Mouse (Mus musculus) kidney, postnatal 14 days (tissue): ENCODE measurements around the gene Utf1.

Experiments
- DNase-seq: peaks from one replicate; pipeline ENCODE4 v3.0.0; 2022; ENCODE audit warnings: mixed read lengths

Utf1 gene

DNA sequence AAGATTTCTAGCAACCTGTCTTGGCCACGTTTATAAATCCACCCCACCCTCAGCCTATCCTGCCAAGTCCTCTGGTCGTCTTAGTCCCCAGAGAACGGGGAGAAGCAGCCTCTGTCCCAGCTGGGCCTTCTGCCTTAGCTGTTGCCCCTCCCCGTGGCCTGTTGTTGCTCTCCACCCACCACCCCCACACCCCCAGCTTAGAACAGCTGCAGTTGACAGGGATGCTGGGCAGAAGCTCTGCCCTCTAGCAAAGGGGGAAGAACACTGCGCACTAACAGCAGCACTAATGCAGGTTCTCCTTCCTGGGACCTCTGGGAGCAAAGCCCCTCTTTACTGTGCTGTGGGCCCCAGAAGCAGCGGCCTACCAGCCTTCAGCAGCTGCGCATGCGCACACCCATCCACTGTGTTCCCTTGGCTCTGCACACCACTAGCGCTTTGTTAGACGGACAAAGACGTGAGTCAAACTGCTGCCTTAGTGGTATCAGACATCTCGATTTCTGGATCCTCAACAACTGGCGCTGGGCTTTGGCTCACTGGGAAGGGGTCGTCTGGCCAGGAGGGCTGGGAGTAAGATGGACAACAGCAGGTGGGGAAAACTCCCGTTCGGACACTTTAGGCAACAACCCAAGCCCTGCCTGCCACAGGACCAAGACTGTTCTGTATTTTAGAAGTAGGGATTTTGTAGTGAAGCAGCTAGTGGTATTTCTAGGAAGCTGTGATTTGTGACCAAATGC is 2.9 kb upstream of the Utf1 start:
- DNase-seq: no peak

DNA sequence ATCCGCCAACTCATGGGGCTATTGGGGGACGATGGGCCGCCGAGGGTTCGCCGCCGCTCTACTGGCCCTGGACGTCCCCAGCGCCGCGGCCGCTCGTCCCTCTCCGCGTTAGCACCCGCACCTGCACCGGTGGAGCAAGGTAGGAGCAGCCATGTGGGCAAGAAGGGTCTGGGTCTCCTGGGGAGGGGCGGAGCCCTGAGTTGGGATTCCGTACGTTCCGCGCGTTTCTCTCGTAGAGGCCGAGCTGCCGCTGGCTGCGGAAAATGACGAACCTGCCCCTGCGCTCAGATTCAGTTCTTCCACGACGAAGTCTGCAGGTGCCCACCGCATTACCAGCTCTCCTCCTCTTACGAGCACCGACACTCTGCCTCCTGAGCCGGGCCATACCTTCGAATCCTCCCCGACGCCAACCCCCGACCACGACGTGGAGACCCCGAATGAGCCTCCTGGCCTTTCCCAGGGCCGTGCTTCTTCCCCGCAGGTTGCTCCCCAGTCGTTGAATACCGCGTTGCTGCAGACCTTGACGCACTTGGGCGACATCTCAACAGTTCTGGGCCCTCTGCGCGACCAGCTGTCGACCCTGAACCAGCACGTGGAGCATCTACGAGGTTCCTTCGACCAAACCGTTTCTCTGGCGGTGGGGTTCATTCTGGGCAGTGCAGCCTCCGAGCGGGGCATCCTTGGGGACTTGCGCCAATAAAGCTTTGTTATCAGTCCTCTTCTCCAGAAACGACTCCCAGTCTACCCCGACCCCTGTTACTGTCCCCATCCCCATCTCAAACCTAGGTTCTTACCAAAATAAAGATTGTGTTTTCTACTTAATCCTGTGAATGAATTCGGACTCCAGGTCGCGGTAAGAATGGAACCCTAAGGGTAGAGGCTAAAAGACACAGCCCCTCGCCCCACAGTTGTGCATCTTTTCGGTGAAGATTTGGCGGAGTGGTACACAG is 977 bp downstream of the Utf1 start:
- DNase-seq: no peak

DNA sequence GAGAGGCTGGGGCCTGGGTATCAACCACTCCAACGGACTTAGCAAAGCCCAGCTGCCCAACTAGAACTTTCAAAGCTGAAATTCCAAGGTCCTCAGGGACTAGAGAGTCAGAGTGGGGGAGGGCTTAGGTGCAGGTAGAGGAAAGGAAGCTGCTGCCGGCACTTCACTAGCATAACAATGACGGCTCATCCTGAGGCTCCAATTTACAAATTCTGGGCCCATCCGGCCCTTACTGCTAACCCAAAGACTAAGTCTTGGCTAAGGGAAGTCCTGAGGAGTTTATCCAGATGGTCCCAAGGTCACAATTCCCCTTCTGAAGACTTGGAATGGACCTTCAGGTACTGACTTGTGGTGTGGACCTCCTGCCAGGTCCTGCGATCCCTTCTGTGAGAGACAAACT is 1.9 kb downstream of the Utf1 start:
- no peak for DNase-seq

DNA sequence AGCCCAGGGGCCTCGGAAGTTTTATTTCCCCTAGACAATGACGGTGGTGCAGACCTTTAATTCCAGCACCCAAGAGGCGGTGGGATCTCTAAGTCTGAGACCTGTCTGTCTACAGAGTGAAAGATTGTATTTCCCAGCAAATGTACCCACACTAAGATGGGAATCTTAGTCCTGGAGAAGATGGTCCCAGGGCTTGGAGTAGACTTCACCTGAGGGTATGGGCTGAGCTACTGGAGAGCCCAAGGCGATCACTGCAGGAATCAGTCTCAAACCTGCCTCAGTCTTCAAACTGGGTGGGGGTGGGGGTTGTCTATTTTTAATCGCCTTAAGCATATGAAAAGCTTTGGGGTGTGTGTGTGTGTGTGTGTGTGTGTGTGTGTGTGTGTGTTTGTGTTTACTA is 2.4 kb downstream of the Utf1 start:
- DNase-seq: no peak

DNA sequence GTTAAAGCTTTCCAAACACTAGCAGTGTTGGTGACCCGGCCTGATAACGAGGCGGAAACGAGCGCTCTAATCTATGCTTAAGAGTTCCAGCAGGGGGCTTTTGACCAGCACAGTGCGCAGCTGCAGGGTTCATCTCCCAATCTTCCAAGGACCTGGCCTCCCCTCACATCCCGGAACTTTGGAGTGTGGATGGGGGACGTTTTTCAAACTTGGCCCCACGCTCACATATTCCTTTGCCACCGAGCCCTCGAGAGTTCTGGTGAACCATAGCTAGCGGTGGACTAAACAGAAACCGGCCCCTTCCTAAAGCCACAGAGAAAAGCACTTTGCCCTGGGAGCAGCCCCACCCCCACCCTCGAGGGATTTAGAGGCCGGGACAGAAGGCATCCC is 6.3 kb downstream of the Utf1 start:
- peak; percentile 61 for DNase-seq

DNA sequence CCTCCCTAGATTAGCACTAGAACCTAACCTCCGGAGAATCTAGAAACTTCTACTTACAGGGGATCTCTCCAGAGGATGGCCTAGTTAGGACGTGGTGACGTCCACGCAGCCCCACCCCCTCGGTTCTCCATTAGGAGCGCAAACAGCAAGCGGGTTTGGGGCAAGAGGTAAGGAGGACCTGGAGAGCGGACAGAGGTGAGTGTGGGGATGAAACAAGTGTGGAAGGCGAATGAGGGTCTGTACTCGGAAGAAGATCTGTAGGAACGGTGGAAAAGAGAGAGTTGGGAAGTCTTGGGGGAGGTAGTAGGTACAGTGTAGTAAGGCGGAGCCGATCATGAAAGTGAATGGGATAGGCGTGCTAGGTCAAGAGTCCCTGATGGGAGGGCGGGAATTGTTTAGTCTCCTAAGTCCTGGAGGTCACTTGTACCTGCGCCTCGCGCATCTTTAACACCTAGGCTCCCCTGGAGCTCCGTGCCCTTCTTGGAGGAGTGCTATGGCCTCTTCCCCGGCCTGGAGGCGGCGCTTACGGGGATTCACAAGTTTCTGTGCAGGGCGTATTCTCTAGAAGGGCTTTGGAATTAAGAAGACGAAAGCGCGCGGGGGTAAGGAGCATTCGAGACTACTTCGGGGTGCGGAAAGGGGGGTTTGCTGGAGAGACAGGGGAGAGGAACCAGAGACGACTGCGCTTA is 6.8 kb downstream of the Utf1 start:
- DNase-seq: peak; percentile 52

DNA sequence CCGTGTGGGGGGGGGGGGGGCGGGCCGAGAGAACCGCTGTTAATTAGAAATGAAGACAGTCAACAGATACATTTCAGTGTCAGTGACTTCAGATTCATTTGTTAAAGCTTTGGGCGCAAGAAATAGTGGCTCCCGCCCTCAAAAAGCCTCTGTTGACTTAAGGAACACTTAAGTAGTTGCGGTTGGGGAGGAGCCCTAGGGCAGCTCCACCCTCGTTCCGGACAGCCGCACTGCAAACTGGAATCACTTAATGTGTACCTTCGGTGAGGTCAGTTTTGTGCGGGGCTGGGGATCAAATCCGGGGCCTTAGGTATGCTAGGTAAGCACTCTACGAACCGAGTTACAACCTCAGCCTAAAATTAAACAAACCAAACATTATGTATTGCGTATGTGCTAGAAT is 7.5 kb downstream of the Utf1 start:
- peak; percentile 43 for DNase-seq

DNA sequence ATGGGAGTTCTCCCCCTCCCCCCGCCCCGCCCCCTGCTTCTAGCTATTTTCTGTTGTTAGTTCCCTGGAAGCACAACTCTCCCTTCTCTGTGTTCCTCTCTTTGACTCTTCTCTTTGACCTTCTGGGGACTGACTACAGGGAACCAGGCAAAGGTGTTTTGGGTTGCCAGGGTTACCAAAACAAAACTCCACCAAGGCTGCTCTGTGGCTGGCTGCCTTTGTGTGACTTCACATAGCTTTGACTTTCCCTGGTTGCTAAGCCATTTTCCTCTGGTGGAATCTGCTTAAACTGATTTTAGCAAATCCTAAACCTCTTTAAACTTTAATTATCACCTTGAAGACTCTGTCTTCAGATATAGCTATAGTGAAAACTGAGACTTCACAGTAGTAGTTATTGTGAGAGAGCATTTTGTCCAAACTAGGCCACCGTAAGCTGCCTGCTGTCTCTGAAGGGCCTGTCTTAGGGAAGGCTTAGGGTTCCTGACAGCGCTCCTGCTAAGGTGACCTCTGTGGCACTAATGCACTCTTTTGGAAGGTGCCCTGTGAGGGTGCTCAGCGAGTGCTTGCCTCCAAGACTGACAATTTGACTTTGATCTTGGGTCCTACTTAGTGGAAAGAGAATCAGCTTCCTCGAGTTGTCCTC is 8.5 kb downstream of the Utf1 start:
- DNase-seq: no peak

DNA sequence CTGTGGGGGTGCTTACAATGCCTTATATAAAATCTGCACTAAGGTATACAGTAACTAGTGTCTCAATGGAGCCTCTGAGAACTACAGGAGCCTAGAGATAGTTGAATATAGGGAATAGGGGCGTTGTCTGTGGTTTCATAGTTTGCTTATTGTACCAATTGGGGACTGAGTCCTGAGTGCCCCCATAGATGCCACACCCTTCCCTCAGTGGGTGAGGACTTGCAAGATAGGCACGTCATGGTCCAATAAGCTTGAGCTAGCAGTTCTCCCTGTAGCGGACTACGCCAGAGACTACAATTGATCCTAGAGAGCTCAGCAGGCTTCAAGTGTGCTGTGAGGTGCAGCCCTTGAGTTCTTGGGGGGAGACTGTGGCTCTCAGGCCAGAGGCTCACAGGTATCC is 11.9 kb downstream of the Utf1 start:
- no peak for DNase-seq

DNA sequence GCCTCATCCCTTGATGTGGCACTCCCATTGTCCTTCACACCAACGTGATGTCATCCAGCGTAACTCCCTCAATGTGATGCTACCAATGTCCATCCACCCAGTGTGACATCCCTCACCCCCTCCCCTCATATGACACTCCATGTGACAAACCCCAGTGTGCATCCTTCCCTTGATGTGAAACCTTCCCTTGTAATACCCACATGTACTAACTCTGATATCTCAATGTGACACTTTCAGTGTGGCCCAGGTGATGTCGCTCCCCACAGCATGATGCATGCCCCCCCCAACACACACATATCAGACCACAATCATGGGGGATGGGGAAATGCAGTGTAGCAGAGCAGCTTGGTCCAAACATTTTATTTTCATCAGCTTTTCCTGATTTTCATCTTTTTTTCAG is 13.1 kb downstream of the Utf1 start:
- DNase-seq: no peak

DNA sequence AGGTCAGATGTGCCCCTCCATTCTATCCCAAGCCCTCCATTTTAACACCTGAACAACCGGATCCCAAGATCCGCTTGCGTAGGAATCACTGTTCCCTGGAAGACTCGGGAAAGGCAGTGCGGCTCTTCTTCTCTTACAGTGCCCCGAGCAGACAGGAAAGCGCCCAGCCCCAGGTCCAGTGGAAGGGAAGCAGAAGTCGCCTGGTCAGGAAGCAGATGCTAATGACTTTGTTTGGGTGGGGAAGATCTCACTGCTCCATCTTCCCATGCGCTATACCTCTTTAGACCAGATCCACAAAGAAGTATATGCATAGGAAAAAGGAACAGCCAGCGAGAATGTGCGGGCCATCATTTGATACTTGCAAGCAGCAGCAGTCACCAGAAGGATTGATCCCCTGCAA is 13.8 kb downstream of the Utf1 start:
- DNase-seq: peak; percentile 24

DNA sequence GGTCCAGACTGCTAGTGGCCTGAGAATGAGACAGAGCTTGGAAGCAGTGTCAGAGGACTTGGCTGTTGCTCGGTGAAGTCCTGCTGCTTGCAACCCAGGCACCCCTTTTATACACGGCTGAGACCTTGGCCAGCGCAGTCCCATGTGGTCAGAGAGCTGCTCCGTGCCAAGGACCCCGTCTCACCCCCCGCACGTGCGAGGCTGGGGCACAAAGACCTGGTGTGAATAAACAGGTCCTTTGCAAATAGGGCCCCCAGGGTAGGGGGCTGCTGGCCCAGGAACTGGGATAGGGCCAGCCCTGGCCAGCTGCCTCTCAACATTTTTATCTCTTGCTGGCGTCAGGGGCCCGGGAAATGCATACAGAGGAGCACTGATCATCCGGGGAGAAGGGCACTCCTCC is 14.4 kb downstream of the Utf1 start:
- DNase-seq: no peak

DNA sequence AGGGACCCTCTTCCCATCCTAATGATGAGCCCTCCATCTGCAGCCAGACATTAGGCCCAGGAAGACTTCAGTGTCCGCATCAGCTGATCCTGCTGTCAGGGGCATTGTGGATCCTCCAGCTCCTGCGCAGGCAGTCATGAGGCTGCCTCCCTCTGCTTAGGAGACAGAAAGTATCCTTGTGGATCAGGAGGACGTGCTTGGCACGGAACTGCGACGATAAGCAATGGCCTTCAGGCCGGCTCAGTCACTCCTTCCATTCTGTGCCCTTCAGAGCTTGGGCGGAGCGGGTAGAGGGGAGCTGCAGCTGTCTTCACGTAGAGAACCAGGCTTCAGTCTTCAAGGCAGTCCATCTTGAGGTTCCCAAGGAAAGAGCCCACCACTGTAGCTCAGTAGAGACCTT is 17.6 kb downstream of the Utf1 start:
- DNase-seq: no peak

DNA sequence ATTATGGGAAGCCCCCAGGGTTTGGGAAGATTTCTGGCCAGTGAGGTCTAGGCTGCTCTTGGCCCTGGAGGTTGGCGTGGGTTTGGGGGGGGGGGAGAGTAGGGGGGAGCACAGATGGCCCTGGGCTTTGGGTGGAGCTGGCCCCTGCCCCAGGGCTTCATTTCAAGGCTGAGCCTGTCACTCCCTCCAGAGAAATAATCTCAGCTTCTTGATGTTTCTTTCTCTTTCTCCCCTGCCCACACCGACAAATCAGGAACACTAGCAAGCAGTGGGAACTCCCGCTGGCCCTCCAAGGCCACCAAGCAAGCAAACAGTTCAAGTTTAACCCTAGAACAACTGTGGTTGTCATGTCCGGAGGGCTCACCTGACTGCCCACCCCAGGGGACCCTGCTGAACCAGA is 20.2 kb downstream of the Utf1 start:
- DNase-seq: no peak

DNA sequence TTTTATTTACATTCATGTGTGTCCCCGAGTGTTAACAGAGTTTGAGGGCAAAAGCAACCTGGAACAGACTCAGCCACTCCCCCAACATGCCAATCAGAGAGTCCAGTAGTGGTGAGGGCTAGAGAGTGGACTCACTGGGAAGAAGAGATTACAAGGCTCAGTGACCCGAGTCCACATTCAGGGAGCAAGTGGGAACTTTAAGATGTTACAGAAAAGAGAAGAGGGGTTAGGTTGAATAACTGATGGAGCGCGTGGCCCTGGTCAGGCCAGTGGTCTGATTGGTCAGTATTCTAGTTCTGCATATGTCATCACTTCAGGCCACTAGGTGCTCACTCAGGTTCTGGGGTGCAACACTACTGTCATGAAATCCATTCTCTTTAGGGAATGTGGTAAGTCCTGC is 23.6 kb downstream of the Utf1 start:
- no peak for DNase-seq

DNA sequence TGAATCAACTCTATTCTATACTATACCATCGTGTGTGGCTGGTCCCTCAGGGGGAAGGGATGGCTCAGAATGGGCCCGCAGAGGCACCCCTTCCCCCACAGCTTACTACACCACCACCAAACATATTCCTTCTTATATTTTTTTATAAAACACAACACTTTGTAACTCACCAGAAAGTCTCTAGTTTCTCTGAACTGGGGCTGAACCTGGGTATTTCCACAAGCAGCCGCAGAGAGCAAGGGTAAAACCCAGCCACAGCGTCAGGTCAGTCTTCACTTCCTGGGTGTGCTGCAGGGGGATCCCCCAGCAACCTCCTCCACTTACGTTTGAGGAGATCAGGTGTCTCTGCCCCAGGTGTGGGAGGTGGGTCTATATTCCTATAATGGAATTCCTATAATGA is 24.8 kb downstream of the Utf1 start:
- no peak for DNase-seq

DNA sequence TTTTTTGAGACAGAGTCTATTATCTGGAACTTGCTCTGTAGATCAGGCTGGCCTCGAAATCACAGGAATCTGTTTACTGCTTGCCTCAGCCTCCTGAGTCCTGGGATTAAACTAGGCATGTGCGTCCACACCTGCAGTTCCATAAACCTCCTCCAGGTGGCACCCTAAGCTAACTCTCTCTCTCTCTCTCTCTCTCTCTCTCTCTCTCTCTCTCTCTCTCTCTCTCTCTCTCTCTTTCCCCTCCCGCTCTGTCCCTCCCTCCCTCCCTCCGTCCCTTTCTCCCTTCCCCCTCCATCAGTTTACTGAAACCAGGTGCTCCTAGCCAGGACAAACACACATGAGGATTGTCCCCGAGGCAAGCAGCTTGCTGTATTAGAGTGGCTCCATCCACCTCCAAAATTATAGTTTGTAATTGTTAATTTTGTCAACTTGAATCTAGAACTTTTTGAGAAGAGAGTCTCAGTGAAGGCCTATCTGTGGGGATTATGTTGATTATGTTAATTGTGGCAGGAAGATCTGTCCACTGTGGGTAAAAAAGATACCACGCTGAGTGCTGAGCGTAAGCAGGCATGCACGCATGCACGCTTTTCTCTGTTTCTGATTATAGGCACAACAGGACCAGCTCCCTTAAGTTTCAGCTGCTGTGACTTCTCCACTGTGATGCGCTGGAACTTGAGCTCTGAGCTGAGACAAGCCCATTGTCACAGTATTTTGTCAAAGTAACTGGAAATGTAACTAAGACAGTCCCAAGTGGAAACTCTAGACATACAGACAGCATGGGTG is 25.9 kb downstream of the Utf1 start:
- peak; percentile 86 for DNase-seq

DNA sequence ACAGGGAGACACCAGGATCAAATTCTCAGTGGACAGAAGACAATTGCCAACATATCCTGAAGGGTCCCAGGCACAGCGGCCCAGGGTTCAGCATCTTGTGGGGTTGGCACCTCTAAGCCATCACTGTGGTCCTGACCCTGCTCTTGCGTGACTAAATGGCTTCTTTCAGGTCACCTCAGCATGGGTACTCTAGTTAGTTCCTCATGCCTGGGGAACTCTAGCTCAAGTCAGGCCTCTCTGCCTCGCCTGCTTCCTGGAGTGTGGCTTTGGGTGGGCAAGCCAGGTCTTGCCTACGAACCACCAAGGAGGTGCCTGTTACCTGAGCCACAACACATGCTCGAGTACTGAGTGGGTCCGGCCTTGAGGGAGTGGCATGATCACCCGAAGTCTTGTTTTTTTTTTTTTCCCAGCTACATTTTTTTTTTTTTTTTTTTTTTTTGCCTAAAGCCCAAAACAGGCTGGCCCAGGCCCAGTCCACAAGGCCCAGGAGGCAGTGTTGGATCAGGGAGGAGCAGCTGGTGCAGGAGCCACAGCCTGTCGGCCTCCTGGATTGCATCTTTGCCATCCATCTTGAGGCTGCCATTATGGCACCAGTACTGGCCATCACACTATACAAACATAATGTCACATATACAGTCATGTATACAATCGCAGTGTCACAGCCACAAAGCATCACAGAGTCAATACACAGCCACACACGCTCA is 26.8 kb downstream of the Utf1 start:
- no peak for DNase-seq

DNA sequence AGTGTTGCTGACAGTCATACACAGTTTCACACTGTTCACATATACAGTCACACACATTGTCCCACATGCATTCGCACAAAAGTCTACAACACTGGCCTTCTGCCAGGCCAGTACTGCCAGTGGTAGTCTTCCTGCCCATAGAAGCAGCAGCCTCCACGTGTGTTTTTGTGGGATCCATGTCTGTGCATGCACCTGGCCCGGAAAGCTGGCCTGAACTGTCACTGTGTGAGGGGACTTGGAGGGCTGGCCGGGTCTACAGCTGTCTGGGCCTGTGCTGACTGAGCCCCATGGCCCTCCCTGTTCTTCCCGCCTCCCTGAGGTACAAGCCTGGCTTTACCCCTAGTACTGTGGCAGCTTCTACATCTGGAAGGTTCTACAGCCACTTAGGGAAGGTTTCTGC is 27.4 kb downstream of the Utf1 start:
- DNase-seq: no peak

DNA sequence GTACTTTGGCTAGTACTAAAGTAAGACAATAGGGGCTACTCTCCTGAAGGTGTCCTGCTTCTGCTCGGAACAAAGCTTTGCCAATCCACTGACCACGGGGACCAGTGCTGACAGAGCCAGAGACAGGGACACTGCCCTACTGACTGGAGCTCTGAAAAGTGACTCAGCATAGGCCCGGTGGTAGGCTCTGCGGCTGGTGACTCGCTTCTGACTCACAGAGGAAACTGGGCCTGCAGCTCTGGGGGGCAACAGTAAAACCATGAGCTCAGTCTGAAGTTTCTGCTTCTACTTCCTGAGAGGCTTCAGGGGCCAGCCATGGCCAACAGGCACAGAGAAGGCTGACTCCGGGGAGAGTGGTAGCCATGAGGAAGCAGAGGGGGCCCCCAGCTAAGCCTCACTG is 27.8 kb downstream of the Utf1 start:
- no peak for DNase-seq

DNA sequence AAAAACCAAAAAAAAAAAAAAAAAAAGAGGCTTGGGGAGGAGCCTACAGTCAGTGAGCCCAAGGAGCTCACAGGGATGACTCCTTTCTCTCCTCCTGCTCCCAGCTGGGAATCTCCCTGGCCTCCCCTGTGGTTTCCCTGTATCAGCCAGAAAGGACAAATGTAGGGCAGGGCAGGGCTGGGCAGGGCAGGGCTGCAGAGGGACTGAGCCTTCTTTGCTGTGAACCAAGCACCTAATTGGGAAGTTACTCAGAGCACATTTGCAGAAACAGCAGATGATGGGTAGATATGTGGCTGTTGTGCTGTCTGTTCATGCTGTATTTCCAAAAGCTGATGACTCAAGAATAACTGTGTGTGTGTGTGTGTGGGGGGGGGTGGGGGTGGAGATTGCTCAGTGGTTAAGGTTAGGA is 29.3 kb downstream of the Utf1 start:
- DNase-seq: no peak

DNA sequence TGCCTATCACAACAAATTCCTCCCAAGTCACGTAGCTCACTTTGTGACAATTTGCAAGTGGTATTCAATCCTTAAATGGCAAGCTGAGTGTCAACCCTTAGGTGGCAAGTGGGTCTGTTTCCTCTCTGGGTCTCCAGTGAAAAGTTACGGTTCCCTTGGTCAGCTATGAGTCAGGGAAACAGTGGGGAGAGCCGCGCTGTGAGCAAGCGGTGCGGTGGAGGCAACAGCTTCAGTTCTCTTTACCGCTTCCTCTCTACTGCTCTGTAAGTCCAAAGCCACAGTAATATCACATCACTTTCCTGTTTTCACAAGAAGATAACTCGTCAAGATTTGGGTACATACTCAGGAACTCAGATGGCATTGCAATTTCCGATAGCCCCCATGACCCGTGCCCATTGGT is 30.7 kb downstream of the Utf1 start:
- DNase-seq: no peak
